Mouse (Mus musculus) testis, adult 2 months (tissue): ENCODE measurements around the gene Dmwd.

Source experiments
- CTCF ChIP-seq: fragments of 200-500 bp; IDR thresholded peaks from 2 replicates; pipeline ENCODE4 v1.5.1; 2012; ENCODE audit warnings: low read depth, mild to moderate bottlenecking, inconsistent platforms, low read length, moderate library complexity; ENCODE audit not compliant: control insufficient read depth, insufficient read depth, insufficient replicate concordance
- POLR2A ChIP-seq: fragments of 200-500 bp; IDR thresholded peaks from 2 replicates; pipeline ENCODE4 v1.6.1; 2012; ENCODE audit warnings: low read depth, mild to moderate bottlenecking, inconsistent platforms, low read length, moderate library complexity; ENCODE audit not compliant: control insufficient read depth

DNA sequence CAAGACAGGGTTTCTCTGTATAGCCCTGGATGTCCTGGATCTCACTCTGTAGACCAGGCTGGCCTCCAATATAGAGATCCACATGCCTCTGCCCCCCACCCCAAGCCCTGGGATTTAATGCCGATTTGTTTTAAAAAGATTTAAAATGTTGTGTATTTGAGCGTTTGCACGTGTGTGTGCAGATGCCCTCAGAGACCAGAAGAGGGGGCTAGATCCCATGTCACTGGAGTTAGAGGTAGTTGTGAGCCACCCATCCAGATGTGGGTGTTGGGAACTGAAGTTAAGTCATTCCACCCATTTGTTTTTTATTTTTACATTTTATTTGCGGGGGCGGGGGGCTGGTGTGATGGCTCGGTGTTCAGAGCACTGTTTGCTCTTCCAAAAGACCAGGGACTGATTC lies 1.5 kb upstream of the Dmwd start:
- TF ChIP-seq CTCF, result no peak
- TF ChIP-seq POLR2A, result no peak
